Mouse (Mus musculus) myocyte (in vitro differentiated cells): Measurements from ENCODE around the gene Dennd1c. TPM values are rescaled to one million over a fixed set of nuclear protein-coding genes. Genes with fewer than 3 reads are reported as not detected.
A peak's percentile ranks its signal among the peaks of the same experiment; 100 is the strongest.

Source experiments
- H3K27me3 ChIP-seq: one replicate; pipeline ENCODE4 v1.6.1; 2011; ENCODE audit not compliant: control insufficient read depth, insufficient read depth, insufficient read length
- H3K36me3 ChIP-seq: one replicate; pipeline ENCODE4 v1.6.1; 2011; ENCODE audit not compliant: control insufficient read depth, insufficient read depth
- H3K4me2 ChIP-seq: one replicate; pipeline ENCODE4 v1.6.1; 2011; ENCODE audit warnings: low read depth, control low read depth
- H3K4me3 ChIP-seq: one replicate; pipeline ENCODE4 v1.5.1; 2011; ENCODE audit warnings: mild to moderate bottlenecking, control low read depth, moderate library complexity
- H3K79me2 ChIP-seq: one replicate; pipeline ENCODE4 v1.6.1; 2011; ENCODE audit not compliant: control insufficient read depth, insufficient read depth
- H3ac ChIP-seq: one replicate; pipeline ENCODE4 v1.6.1; 2011; ENCODE audit not compliant: control insufficient read depth, insufficient read length
- CEBPB ChIP-seq: IDR thresholded peaks from 2 replicates; pipeline ENCODE4 v1.6.1; 2011; ENCODE audit warnings: mild to moderate bottlenecking, moderate library complexity; ENCODE audit not compliant: poor library complexity, insufficient read depth, severe bottlenecking
- E2F4 ChIP-seq: IDR thresholded peaks from one replicate; pipeline ENCODE4 v1.6.1; 2011; ENCODE audit warnings: mild to moderate bottlenecking, control low read depth, moderate library complexity; ENCODE audit not compliant: insufficient read depth
- MAX ChIP-seq: IDR thresholded peaks from one replicate; pipeline ENCODE4 v1.6.1; 2011; ENCODE audit warnings: low read depth, mild to moderate bottlenecking, control low read depth
- MYOD1 ChIP-seq, 3 experiments: IDR thresholded peaks; one replicate each; pipeline ENCODE4 v1.6.1; 2011; ENCODE audit warnings: control low read depth in 2 of 3, low read depth in 2 of 3, mild to moderate bottlenecking in 2 of 3, moderate library complexity in 1 of 3; ENCODE audit not compliant: insufficient read length in 2 of 3, control insufficient read depth in 1 of 3
- MYOG ChIP-seq, 3 experiments: IDR thresholded peaks; one replicate each; pipeline ENCODE4 v1.6.1; 2011; ENCODE audit warnings: control low read depth in 2 of 3, low read depth in 2 of 3, mild to moderate bottlenecking in 2 of 3; ENCODE audit not compliant: insufficient read length in 2 of 3, control insufficient read depth in 1 of 3, insufficient read depth in 1 of 3
- POLR2A ChIP-seq: IDR thresholded peaks from one replicate; pipeline ENCODE4 v1.6.1; 2011; ENCODE audit warnings: low read depth, mild to moderate bottlenecking, control low read depth, moderate library complexity; ENCODE audit not compliant: insufficient read length
- POLR2AphosphoS2 ChIP-seq: IDR thresholded peaks from one replicate; pipeline ENCODE4 v1.6.1; 2011; ENCODE audit warnings: low read depth, control low read depth; ENCODE audit not compliant: insufficient read length
- REST ChIP-seq: IDR thresholded peaks from one replicate; pipeline ENCODE4 v1.6.1; 2011; ENCODE audit warnings: mild to moderate bottlenecking, control low read depth, moderate library complexity; ENCODE audit not compliant: insufficient read depth, insufficient read length
- SRF ChIP-seq: IDR thresholded peaks from one replicate; pipeline ENCODE4 v1.6.1; 2011; ENCODE audit warnings: low read depth; ENCODE audit not compliant: control insufficient read depth, insufficient read length
- TCF12 ChIP-seq: IDR thresholded peaks from one replicate; pipeline ENCODE4 v1.6.1; 2011; ENCODE audit warnings: mild to moderate bottlenecking, control low read depth; ENCODE audit not compliant: poor library complexity, insufficient read depth, severe bottlenecking
- TCF3 ChIP-seq: IDR thresholded peaks from one replicate; pipeline ENCODE4 v1.6.1; 2011; ENCODE audit warnings: low read depth, control low read depth; ENCODE audit not compliant: insufficient read length
- USF1 ChIP-seq: IDR thresholded peaks from one replicate; pipeline ENCODE4 v1.6.1; 2011; ENCODE audit warnings: low read depth, mild to moderate bottlenecking, control low read depth, moderate library complexity
- polyA plus RNA-seq: library from polyadenylated mRNA; unstranded; fragments of >200 nt; fragmentation: generic; extraction: Trizol; gene quantifications from one replicate; pipeline ENCODE4 v1.2.1, GENCODE M21; 2012; ENCODE audit warnings: missing spikeins

Gene Dennd1c
- polyA plus RNA-seq, 1 experiment: 0.04 TPM

DNA sequence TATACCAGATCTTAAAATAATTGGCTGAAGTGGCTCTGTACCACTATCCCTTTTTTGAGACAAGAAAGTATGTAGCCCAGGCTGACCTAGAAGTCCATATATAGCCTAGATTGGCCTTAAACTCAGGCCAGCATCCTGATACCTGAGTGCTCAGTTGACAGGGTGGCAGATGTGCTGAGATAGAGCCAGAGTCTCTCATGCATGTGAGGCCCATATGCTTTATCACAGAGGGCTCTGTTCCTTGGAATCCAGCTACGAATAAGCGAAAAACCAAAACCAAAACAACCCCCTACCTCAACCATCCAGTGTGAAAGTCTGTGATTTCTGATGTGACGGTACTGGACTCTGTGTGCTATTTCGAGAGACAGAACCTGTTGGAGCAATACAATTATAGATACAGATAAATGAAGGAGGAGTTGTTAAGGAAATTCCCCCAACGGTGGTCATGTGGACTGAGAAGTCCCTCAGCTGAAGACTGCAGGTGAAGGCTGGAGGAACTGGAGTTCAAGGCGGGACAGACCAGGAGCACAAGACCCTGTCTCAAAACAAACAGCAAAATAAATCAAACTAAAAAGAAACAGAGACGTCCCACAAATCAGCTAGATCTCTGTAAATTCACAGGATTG lies 29.8 kb upstream of the Dennd1c start:
- Histone ChIP-seq H3K27me3 (no peaks in the 10 kb centered on the region), H3K4me3 (no peak overlapping the region), H3K79me2 (peaks cover 11% of the 10 kb centered on the region), H3ac (no peak overlapping the region), H3K36me3 (no peaks in the 10 kb centered on the region), H3K4me2 (peak overlapping the region; percentile 18)
- TF ChIP-seq TCF12: no peak
- no peak for TF ChIP-seq MYOG (IDR thresholded peaks at IDR 0.05; ENCODE audit: control insufficient read depth in 1 of 3, insufficient read depth in 1 of 3, insufficient read length in 2 of 3, low read depth in 2 of 3)
- no peak for TF ChIP-seq TCF3
- TF ChIP-seq USF1: no peak
- TF ChIP-seq CEBPB: no peak
- no peak for TF ChIP-seq POLR2A
- TF ChIP-seq MAX: no peak
- TF ChIP-seq MYOD1 (IDR thresholded peaks at IDR 0.05; ENCODE audit: control insufficient read depth in 1 of 3, insufficient read length in 2 of 3, low read depth in 2 of 3): no peak
- TF ChIP-seq REST: no peak

DNA sequence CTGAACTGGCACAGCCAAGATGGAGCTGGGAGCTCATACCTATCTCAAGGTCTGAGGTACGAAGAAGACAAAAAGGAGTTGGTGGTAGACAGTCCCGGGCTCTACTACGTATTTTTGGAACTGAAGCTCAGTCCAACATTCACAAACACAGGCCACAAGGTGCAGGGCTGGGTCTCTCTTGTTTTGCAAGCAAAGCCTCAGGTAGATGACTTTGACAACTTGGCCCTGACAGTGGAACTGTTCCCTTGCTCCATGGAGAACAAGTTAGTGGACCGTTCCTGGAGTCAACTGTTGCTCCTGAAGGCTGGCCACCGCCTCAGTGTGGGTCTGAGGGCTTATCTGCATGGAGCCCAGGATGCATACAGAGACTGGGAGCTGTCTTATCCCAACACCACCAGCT lies 28.8 kb upstream of the Dennd1c start:
- no peak overlapping the region for H3ac ChIP-seq
- TF ChIP-seq TCF3: no peak
- peak overlapping the region; percentile 77 for H3K4me3 ChIP-seq
- H3K79me2 ChIP-seq: peaks cover 11% of the 10 kb centered on the region
- no peaks in the 10 kb centered on the region for H3K27me3 ChIP-seq
- H3K36me3 ChIP-seq: no peaks in the 10 kb centered on the region
- peak overlapping the region; percentile 45 for H3K4me2 ChIP-seq

GRCm38 (mm10) chr17:57106035-57106368 lies 27.7 kb upstream of the Dennd1c start:
- Histone ChIP-seq H3K4me3 (peak overlapping the region; percentile 77), H3K27me3 (no peaks in the 10 kb centered on the region), H3K4me2 (peak overlapping the region; percentile 81), H3ac (peak overlapping the region; percentile 20), H3K36me3 (no peaks in the 10 kb centered on the region), H3K79me2 (peaks cover 11% of the 10 kb centered on the region)
- TF ChIP-seq MAX (no peak), POLR2AphosphoS2 (no peak), POLR2A (no peak)

- peaks cover 11% of the 10 kb centered on the region for H3K79me2 ChIP-seq
- peak within 1 kb of the TSS; percentile 81 for H3K4me2 ChIP-seq
- no peaks in the 10 kb centered on the region for H3K36me3 ChIP-seq
- no peaks in the 10 kb centered on the region for H3K27me3 ChIP-seq
- peak within 1 kb of the TSS; percentile 77 for H3K4me3 ChIP-seq
- H3ac ChIP-seq: peak within 1 kb of the TSS; percentile 20
- TF ChIP-seq POLR2AphosphoS2: peak; percentile 84
- TF ChIP-seq MYOD1 (IDR thresholded peaks at IDR 0.05; ENCODE audit: control insufficient read depth in 1 of 3, insufficient read length in 2 of 3, low read depth in 2 of 3): no peak
- no peak for TF ChIP-seq E2F4
- no peak for TF ChIP-seq TCF3
- TF ChIP-seq CEBPB: no peak
- TF ChIP-seq SRF: no peak
- no peak for TF ChIP-seq MAX
- no peak for TF ChIP-seq REST
- TF ChIP-seq USF1: no peak
- TF ChIP-seq POLR2A: peak; percentile 84
Measured at GRCm38 (mm10) chr17:57105181-57106034, 27.1 kb upstream of the Dennd1c start, which contains the start of gene Tnfsf9. Gene Tnfsf9 (plus strand): TSS chr17:57105325.

- Histone ChIP-seq H3K4me2 (peak overlapping the region; percentile 54), H3ac (no peak overlapping the region), H3K4me3 (peak overlapping the region; percentile 77), H3K79me2 (peaks cover 11% of the 10 kb centered on the region), H3K27me3 (no peaks in the 10 kb centered on the region), H3K36me3 (no peaks in the 10 kb centered on the region)
- TF ChIP-seq CEBPB (no peak), POLR2AphosphoS2 (no peak)
Measured at GRCm38 (mm10) chr17:57104496-57104895, 26.2 kb upstream of the Dennd1c start.
